Comparison of ENCODE assay signal across 8 mouse cellular contexts in genomic region chr3:32530041-32530440, GRCm38 (mm10). TPM values are rescaled to one million over a fixed set of nuclear protein-coding genes. Genes with fewer than 3 reads are reported as not detected.
A peak's percentile ranks its signal among the peaks of the same experiment; 100 is the strongest.
DNase-seq lines count a peak whose midpoint lies in the region; ATAC-seq and TF ChIP-seq lines count a peak whose summit lies in the region.

No protein-coding gene starts in this region.

- peak overlapping the region; percentile 96 for H3K27ac ChIP-seq in heart, adult 2 months
- H3K27ac ChIP-seq in forebrain, postnatal 0 days (ENCODE audit: low read depth, low read length), result no peak overlapping the region
- H3K27ac ChIP-seq in liver, embryonic 16.5 days (ENCODE audit: low read length), result no peak overlapping the region; the same call in 1 of the 2 replicates

- 13% methylated on average over 5 of the region's 5 CpGs for WGBS in heart, adult 2 months
- WGBS in forebrain, postnatal 0 days, result 14% methylated on average over 5 of the region's 5 CpGs
- 11% methylated on average over 5 of the region's 5 CpGs for WGBS in liver, embryonic 16.5 days (ENCODE audit: insufficient replicate concordance)

- no peak for TF ChIP-seq EP300 in heart, adult 2 months (IDR thresholded peaks at IDR 0.05; ENCODE audit: insufficient read depth, low read depth, low read length)

- peaks cover 27% of the 10 kb centered on the region for H3K36me3 ChIP-seq in heart, adult 2 months (ENCODE audit: control insufficient read depth, insufficient read depth, low read length)
- H3K36me3 ChIP-seq in forebrain, postnatal 0 days (ENCODE audit: insufficient read depth), result peaks cover 12% of the 10 kb centered on the region
- H3K36me3 ChIP-seq in liver, embryonic 16.5 days (ENCODE audit: control insufficient read depth, insufficient read depth), result no peaks in the 10 kb centered on the region; the same call in 1 of the 2 replicates

- H3K4me2 ChIP-seq in forebrain, postnatal 0 days (ENCODE audit: low read depth), result peak overlapping the region; percentile 55
- peak overlapping the region; percentile 69 for H3K4me2 ChIP-seq in liver, embryonic 16.5 days (ENCODE audit: low read depth, low read length)

- no peak for TF ChIP-seq POLR2A in heart, adult 2 months (IDR thresholded peaks at IDR 0.05; ENCODE audit: insufficient read depth, low read depth, low read length)

- no peak for DNase-seq in heart, adult 2 months
- no peak for DNase-seq in heart, adult 8-10 months (ENCODE audit: low spot score)
- peak; percentile 21 for DNase-seq in ES-CJ7 (ENCODE audit: low read depth, low spot score)
- no peak for DNase-seq in forebrain, postnatal 0 days
- DNase-seq in yolk sac, embryonic 10.5 days (ENCODE audit: low spot score), result no peak
- no peak for DNase-seq in layer of hippocampus, adult 8-10 months (ENCODE audit: low spot score in 2 of 2)
- DNase-seq in lung, postnatal 10 days, result no peak

- peaks cover 6% of the 10 kb centered on the region for H3K79me2 ChIP-seq in heart, adult 2 months (replicated peaks; ENCODE audit: control insufficient read depth, insufficient read depth, low read length)

- peaks cover 1% of the 10 kb centered on the region; the same call in 1 of the 2 replicates for H3K4me1 ChIP-seq in heart, adult 2 months (ENCODE audit: control insufficient read depth, insufficient read depth, low read length)
- no peaks in the 10 kb centered on the region for H3K4me1 ChIP-seq in forebrain, postnatal 0 days (ENCODE audit: insufficient read depth)
- H3K4me1 ChIP-seq in liver, embryonic 16.5 days (ENCODE audit: control insufficient read depth, low read depth, low read length), result peaks cover 2% of the 10 kb centered on the region; the same call in 1 of the 2 replicates

- no peak for TF ChIP-seq CTCF in heart, adult 2 months (IDR thresholded peaks at IDR 0.05)
- TF ChIP-seq CTCF in forebrain, postnatal 0 days (IDR thresholded peaks at IDR 0.05; ENCODE audit: low read depth), result no peak

- H3K9me3 ChIP-seq in forebrain, postnatal 0 days (ENCODE audit: low read length), result no peaks in the 10 kb centered on the region
- H3K9me3 ChIP-seq in liver, embryonic 16.5 days (replicated peaks; ENCODE audit: control insufficient read depth, low read length), result no peaks in the 10 kb centered on the region

- H3K4me3 ChIP-seq in heart, adult 2 months, result peak overlapping the region; percentile 92
- H3K4me3 ChIP-seq in forebrain, postnatal 0 days (ENCODE audit: low read depth, low read length), result peak overlapping the region; percentile 82
- peak overlapping the region; percentile 94 for H3K4me3 ChIP-seq in liver, embryonic 16.5 days (ENCODE audit: low read depth, low read length)

- no peak for ATAC-seq in forebrain, postnatal 0 days
- ATAC-seq in liver, embryonic 16.5 days (ENCODE audit: low read depth), result no peak

- no peaks in the 10 kb centered on the region for H3K27me3 ChIP-seq in heart, adult 2 months (ENCODE audit: control insufficient read depth, insufficient read depth, low read length)
- H3K27me3 ChIP-seq in forebrain, postnatal 0 days (ENCODE audit: insufficient read depth, low read length), result no peaks in the 10 kb centered on the region
- no peaks in the 10 kb centered on the region for H3K27me3 ChIP-seq in liver, embryonic 16.5 days (ENCODE audit: control insufficient read depth, insufficient read depth, low read depth, low read length)

- intact Hi-C loops in heart, adult 2 months (cut with DNase I), result no loop called here

- H3K9ac ChIP-seq in heart, adult 2 months (ENCODE audit: low read depth, low read length), result peak overlapping the region; percentile 77
- peak overlapping the region; percentile 76 for H3K9ac ChIP-seq in forebrain, postnatal 0 days
- peak overlapping the region; percentile 94 for H3K9ac ChIP-seq in liver, embryonic 16.5 days (ENCODE audit: low read depth, low read length)

RNA-seq across cellular contexts. Expression of gene Mfn1, which starts 0.8 kb away (rescaled TPM):
- 100 to 1,000 TPM; 384 to 501 TPM for total RNA-seq in heart, adult 2 months (2021)
- 80.0 and 147 TPM in 2 replicates for polyA plus RNA-seq in heart, adult 2 months (2012; rRNA removed)
- 100 to 1,000 TPM; 446 to 480 (median 447) TPM for total RNA-seq in heart, adult 8-10 months (2022)
- total RNA-seq in forebrain, postnatal 0 days (2014; rRNA removed), result 28.4 and 52.6 TPM in 2 replicates
- 17.8 and 30.1 TPM in 2 replicates for polyA plus RNA-seq in forebrain, postnatal 0 days (2015; fragmentation: Nextera tagmentation; extraction: Ambion mirVana)
- 16.3 and 17.0 TPM in 2 replicates for polyA plus RNA-seq in liver, embryonic 16.5 days (2015; fragmentation: Nextera tagmentation; extraction: Ambion mirVana)
- total RNA-seq in layer of hippocampus, adult 8-10 months (2022), result 100 to 1,000 TPM in 3 of 4 experiments, 10 to 100 TPM in 1; 79.6 to 113 (median 107) TPM

RNA-seq across cellular contexts. Expression of gene Zfp639, which starts 20.0 kb away (rescaled TPM):
- 10 to 100 TPM; 22.1 to 28.0 TPM for total RNA-seq in heart, adult 2 months (2021)
- polyA plus RNA-seq in heart, adult 2 months (2012; rRNA removed), result 20.6 and 26.2 TPM in 2 replicates
- 10 to 100 TPM; 21.3 to 30.0 (median 25.8) TPM for total RNA-seq in heart, adult 8-10 months (2022)
- total RNA-seq in forebrain, postnatal 0 days (2014; rRNA removed), result 74.2 and 80.8 TPM in 2 replicates
- polyA plus RNA-seq in forebrain, postnatal 0 days (2015; fragmentation: Nextera tagmentation; extraction: Ambion mirVana), result 42.2 and 42.6 TPM in 2 replicates
- 15.0 and 16.2 TPM in 2 replicates for polyA plus RNA-seq in liver, embryonic 16.5 days (2015; fragmentation: Nextera tagmentation; extraction: Ambion mirVana)
- total RNA-seq in layer of hippocampus, adult 8-10 months (2022), result 10 to 100 TPM; 32.4 to 46.3 (median 36.5) TPM

RNA-seq across cellular contexts. Expression of gene Kcnmb3, which starts 38.0 kb away (rescaled TPM):
- total RNA-seq in heart, adult 2 months (2021), result not detected
- polyA plus RNA-seq in heart, adult 2 months (2012; rRNA removed), result not detected in 2 replicates
- total RNA-seq in heart, adult 8-10 months (2022), result not detected
- not detected in 2 replicates for total RNA-seq in forebrain, postnatal 0 days (2014; rRNA removed)
- polyA plus RNA-seq in forebrain, postnatal 0 days (2015; fragmentation: Nextera tagmentation; extraction: Ambion mirVana), result not detected in 2 replicates
- not detected in 2 replicates for polyA plus RNA-seq in liver, embryonic 16.5 days (2015; fragmentation: Nextera tagmentation; extraction: Ambion mirVana)
- under 1 TPM; 0.39 to 0.98 (median 0.63) TPM for total RNA-seq in layer of hippocampus, adult 8-10 months (2022)
